Mouse (Mus musculus) stomach, postnatal 0 days (tissue): ENCODE measurements around the gene D5Ertd579e.

Experiments
- CTCF ChIP-seq: IDR thresholded peaks from 2 replicates; pipeline ENCODE4 v1.5.1; 2016; ENCODE audit warnings: antibody characterized with exemption, low read depth, mild to moderate bottlenecking, moderate library complexity
- EP300 ChIP-seq: optimal IDR thresholded peaks from 2 replicates; pipeline ENCODE3; 2016; ENCODE audit warnings: antibody characterized with exemption

GRCm38 (mm10) chr5:36667165-36667564, 28.7 kb downstream of the D5Ertd579e start:
- TF ChIP-seq CTCF (no peak), EP300 (no peak)
